Mouse (Mus musculus): ENCODE measurements at regions not wholly inside any gene's neighbourhood (a gene's known extent, or its start where the extent isn't known, plus 50 kb on each side); places are given as distances from the start of the nearest gene placed in this dataset.

DNA sequence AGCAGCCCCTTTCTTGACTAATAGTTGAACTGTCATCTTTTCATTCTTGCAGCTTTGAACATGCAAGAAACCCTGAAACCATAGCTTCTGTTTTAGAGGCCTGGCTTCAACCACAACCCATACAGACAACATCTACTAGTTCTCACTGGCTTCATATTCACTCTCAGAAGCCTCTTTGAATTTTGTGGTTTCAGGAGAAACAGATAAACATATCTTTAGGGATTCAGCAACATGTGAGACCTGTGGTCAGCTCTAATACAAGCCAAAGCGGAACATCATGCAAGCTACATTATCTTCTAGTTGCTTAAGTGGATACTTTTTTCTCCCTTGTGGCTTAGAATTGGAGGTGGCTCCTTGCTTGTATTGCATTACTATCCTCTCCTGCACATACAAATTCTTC lies 1138.0 kb downstream of the Tbl1xr1 start:
- TF ChIP-seq CTCF (IDR thresholded peaks at IDR 0.05; ENCODE audit: borderline replicate concordance, extremely low read depth, insufficient read depth, insufficient read length), result no peak
- no peak for TF ChIP-seq POLR2A (IDR thresholded peaks at IDR 0.05; ENCODE audit: borderline replicate concordance, extremely low read depth, insufficient read depth, insufficient read length, poor library complexity, severe bottlenecking)
